Mouse (Mus musculus) Muller cell, postnatal 12 days (primary cell): ENCODE results near the gene Zfp456.
"Not testable (repeated sequence)": the region's sequence is repeated elsewhere in the genome, so short reads cannot be mapped to it uniquely, and the experiment has no call there.

Experiments used
- DNase-seq: peaks from one replicate; pipeline ENCODE4 v3.0.0-alpha.2; 2015; ENCODE audit errors: inconsistent ontology term

Zfp456 gene

GRCm38 (mm10) chr13:67375050-67375911 lies at the start of gene Zfp456, which contains the start of gene Gm28041:
TSS of gene Zfp456 (minus strand) at chr13:67375810.
TSS of gene Gm28041 (minus strand) at chr13:67375733.
- peak; percentile 72 for DNase-seq

GRCm38 (mm10) chr13:67422532-67422931 lies 46.9 kb upstream of the Zfp456 start:
- DNase-seq = not testable (repeated sequence)

- DNase-seq = peak; percentile 56
Observed at GRCm38 (mm10) chr13:67421207-67421857, 45.7 kb upstream of the Zfp456 start, which contains the start of gene Zfp459. TSS of gene Zfp459 (minus strand) at chr13:67421418.

- no peak for DNase-seq
Observed at GRCm38 (mm10) chr13:67420558-67421206, 45.1 kb upstream of the Zfp456 start.

- DNase-seq = no peak
Observed at GRCm38 (mm10) chr13:67416811-67417210, 41.2 kb upstream of the Zfp456 start.

- DNase-seq = no peak
Observed at GRCm38 (mm10) chr13:67415759-67416158, 40.1 kb upstream of the Zfp456 start.

GRCm38 (mm10) chr13:67413634-67414033 lies 38.0 kb upstream of the Zfp456 start:
- not testable (repeated sequence) for DNase-seq

GRCm38 (mm10) chr13:67399183-67399903 lies 23.7 kb upstream of the Zfp456 start, which contains the start of gene Zfp429:
TSS of gene Zfp429 (minus strand) at chr13:67399819.
- DNase-seq = peak; percentile 78

- DNase-seq = not testable (repeated sequence)
Observed at GRCm38 (mm10) chr13:67376255-67376654, 645 bp upstream of the Zfp456 start.

- peak; percentile 83 for DNase-seq
Observed at GRCm38 (mm10) chr13:67360131-67360744, 15.4 kb downstream of the Zfp456 start, which contains the start of the genes Gm28044 and Zfp953. TSS of gene Gm28044 (minus strand) at chr13:67360536. TSS of gene Zfp953 (minus strand) at chr13:67360605.

- DNase-seq = no peak
Observed at GRCm38 (mm10) chr13:67351854-67352253, 23.8 kb downstream of the Zfp456 start.

- no peak for DNase-seq
Observed at GRCm38 (mm10) chr13:67343422-67343821, 32.2 kb downstream of the Zfp456 start.

- no peak for DNase-seq
Observed at GRCm38 (mm10) chr13:67332877-67333276, 42.7 kb downstream of the Zfp456 start.

- DNase-seq = peak; percentile 83
Observed at GRCm38 (mm10) chr13:67332019-67332724, 43.4 kb downstream of the Zfp456 start, which contains the start of gene Zfp595. TSS of gene Zfp595 (minus strand) at chr13:67332570.
